Mouse (Mus musculus) erythroblast, embryonic 14.5 days (primary cell): ENCODE data around the gene Ewsr1.

Source experiments
- GATA1 ChIP-seq: IDR thresholded peaks from 2 replicates; pipeline ENCODE4 v1.6.1; 2012; ENCODE audit warnings: low read length, inconsistent platforms, mixed read lengths
- TAL1 ChIP-seq: IDR thresholded peaks from 3 replicates; pipeline ENCODE4 v1.6.1; 2012; ENCODE audit warnings: low read length, inconsistent platforms, mixed read lengths

GRCm38 (mm10) chr11:5103986-5104509 is 5.0 kb upstream of the Ewsr1 start:
- TF ChIP-seq TAL1 (no peak; the same call in 2 of the 3 replicates), GATA1 (no peak)
